Mouse (Mus musculus) CH12.LX (cell line): ENCODE results near the gene Aqp6. TPM values are rescaled to one million over a fixed set of nuclear protein-coding genes. Genes with fewer than 3 reads are reported as not detected.

Source experiments
- DNase-seq: peaks from one replicate; pipeline ENCODE4 v3.0.0-alpha.2; 2013; ENCODE audit errors: extremely low read depth
- H3K27ac ChIP-seq: 2 replicates; pipeline ENCODE4 v1.5.1; 2012; ENCODE audit warnings: low read depth, mild to moderate bottlenecking, control low read depth, moderate library complexity; ENCODE audit not compliant: insufficient read depth
- H3K27me3 ChIP-seq: replicated peaks from 2 replicates; pipeline ENCODE3; 2012; ENCODE audit warnings: inconsistent platforms
- H3K36me3 ChIP-seq, 2 experiments: replicated peaks in 1 of 2; 2 replicates each; pipeline versions ENCODE3 to v1.6.1; 2012; ENCODE audit warnings: inconsistent platforms in 1 of 2, low read length in 1 of 2, mild to moderate bottlenecking in 1 of 2, mixed read lengths in 1 of 2, moderate library complexity in 1 of 2; ENCODE audit not compliant: control insufficient read depth in 1 of 2, insufficient read depth in 1 of 2
- H3K4me1 ChIP-seq, 2 experiments: 2 replicates each; pipeline ENCODE4 v1.6.1; 2012; ENCODE audit warnings: inconsistent platforms in 1 of 2, moderate library complexity in 1 of 2; ENCODE audit not compliant: insufficient read depth in 2 of 2, control insufficient read depth in 1 of 2
- H3K4me2 ChIP-seq: 2 replicates; pipeline ENCODE4 v1.6.1; 2012; ENCODE audit warnings: low read depth, mild to moderate bottlenecking, control low read depth; ENCODE audit not compliant: poor library complexity, insufficient read depth, severe bottlenecking
- H3K4me3 ChIP-seq, 3 experiments: fragments of 150-350 bp in 1 of 3; sonication (generic) in 1 of 3; replicated peaks in 1 of 3; 2 replicates each; pipeline versions ENCODE3 to v1.5.1; 2011 to 2012; ENCODE audit warnings: low read depth in 2 of 3, low read length in 2 of 3, mild to moderate bottlenecking in 2 of 3, moderate library complexity in 2 of 3, control low read depth in 1 of 3, improper control_type of control experiment in 1 of 3, inconsistent platforms in 1 of 3, mixed read lengths in 1 of 3; ENCODE audit not compliant: poor library complexity in 1 of 3
- H3K79me2 ChIP-seq: replicated peaks from 2 replicates; pipeline ENCODE4 v1.6.1; 2012; ENCODE audit warnings: mild to moderate bottlenecking, moderate library complexity; ENCODE audit not compliant: control insufficient read depth, poor library complexity, insufficient read depth, severe bottlenecking; ENCODE audit errors: extremely low read depth
- H3K9ac ChIP-seq: 2 replicates; pipeline ENCODE4 v1.6.1; 2012; ENCODE audit warnings: low read depth, mild to moderate bottlenecking, control low read depth, moderate library complexity; ENCODE audit not compliant: insufficient read depth
- H3K9me3 ChIP-seq: replicated peaks from 2 replicates; pipeline ENCODE3; 2012; ENCODE audit warnings: low read length, inconsistent platforms, mixed read lengths
- BHLHE40 ChIP-seq: IDR thresholded peaks from 2 replicates; pipeline ENCODE4 v1.6.1; 2011; ENCODE audit warnings: mild to moderate bottlenecking, low read depth, low read length, improper control_type of control experiment
- CHD1 ChIP-seq: IDR thresholded peaks from 2 replicates; pipeline ENCODE4 v1.6.1; 2012; ENCODE audit warnings: low read depth, low read length, improper control_type of control experiment, inconsistent platforms
- CTCF ChIP-seq, 2 experiments: IDR thresholded peaks in 1 of 2; conservative IDR thresholded peaks in 1 of 2; 2 replicates each; pipeline ENCODE4 v1.5.1; 2011 to 2012; ENCODE audit warnings: low read depth in 2 of 2, low read length in 2 of 2, improper control_type of control experiment in 1 of 2, inconsistent platforms in 1 of 2, mild to moderate bottlenecking in 1 of 2, moderate library complexity in 1 of 2
- ELF1 ChIP-seq: IDR thresholded peaks from 2 replicates; pipeline ENCODE4 v1.6.1; 2014; ENCODE audit warnings: low read depth, mild to moderate bottlenecking, inconsistent platforms, low read length, improper control_type of control experiment
- EP300 ChIP-seq: IDR thresholded peaks from 2 replicates; pipeline ENCODE4 v1.6.1; 2011; ENCODE audit warnings: low read length, improper control_type of control experiment
- ETS1 ChIP-seq: conservative IDR thresholded peaks from 2 replicates; pipeline ENCODE4 v1.6.1; 2012; ENCODE audit warnings: low read depth, mild to moderate bottlenecking, inconsistent platforms, low read length, improper control_type of control experiment, moderate library complexity
- GABPA ChIP-seq: IDR thresholded peaks from 2 replicates; pipeline ENCODE4 v1.6.1; 2012; ENCODE audit warnings: low read depth, low read length, improper control_type of control experiment, inconsistent platforms; ENCODE audit not compliant: insufficient replicate concordance
- HCFC1 ChIP-seq: IDR thresholded peaks from 2 replicates; pipeline ENCODE4 v1.6.1; 2012; ENCODE audit warnings: low read depth, mild to moderate bottlenecking, inconsistent platforms, low read length, improper control_type of control experiment
- IRF4 ChIP-seq: IDR thresholded peaks from 2 replicates; pipeline ENCODE4 v1.6.1; 2014; ENCODE audit warnings: low read depth, mild to moderate bottlenecking, inconsistent platforms, low read length, improper control_type of control experiment
- JUND ChIP-seq: conservative IDR thresholded peaks from 2 replicates; pipeline ENCODE4 v1.6.1; 2011; ENCODE audit warnings: low read depth, low read length, improper control_type of control experiment
- KAT2A ChIP-seq: IDR thresholded peaks from 2 replicates; pipeline ENCODE4 v1.6.1; 2012; ENCODE audit warnings: low read length, improper control_type of control experiment, inconsistent platforms; ENCODE audit not compliant: insufficient replicate concordance
- MAFK ChIP-seq: IDR thresholded peaks from 2 replicates; pipeline ENCODE4 v1.6.1; 2011; ENCODE audit warnings: low read length, improper control_type of control experiment; ENCODE audit not compliant: insufficient replicate concordance
- MAX ChIP-seq: IDR thresholded peaks from 2 replicates; pipeline ENCODE4 v1.6.1; 2011; ENCODE audit warnings: low read length, improper control_type of control experiment
- MAZ ChIP-seq: IDR thresholded peaks from 2 replicates; pipeline ENCODE4 v1.6.1; 2012; ENCODE audit warnings: low read depth, mild to moderate bottlenecking, inconsistent platforms, low read length, improper control_type of control experiment, moderate library complexity
- MEF2A ChIP-seq: IDR thresholded peaks from 2 replicates; pipeline ENCODE4 v1.6.1; 2014; ENCODE audit warnings: low read depth, mild to moderate bottlenecking, inconsistent platforms, low read length, improper control_type of control experiment, borderline replicate concordance
- MYC ChIP-seq: IDR thresholded peaks from 2 replicates; pipeline ENCODE4 v1.6.1; 2011; ENCODE audit warnings: low read depth, mild to moderate bottlenecking, improper control_type of control experiment, low read length
- NELFE ChIP-seq: IDR thresholded peaks from 2 replicates; pipeline ENCODE4 v1.6.1; 2011; ENCODE audit warnings: low read depth, low read length, improper control_type of control experiment
- NRF1 ChIP-seq: IDR thresholded peaks from 2 replicates; pipeline ENCODE4 v1.6.1; 2014; ENCODE audit warnings: low read depth, mild to moderate bottlenecking, inconsistent platforms, low read length, improper control_type of control experiment, moderate library complexity
- POLR2A ChIP-seq: IDR thresholded peaks from 2 replicates; pipeline ENCODE4 v1.6.1; 2011; ENCODE audit warnings: low read depth, mild to moderate bottlenecking, improper control_type of control experiment, low read length
- POLR2AphosphoS2 ChIP-seq: IDR thresholded peaks from 2 replicates; pipeline ENCODE4 v1.6.1; 2011; ENCODE audit warnings: low read depth, low read length, improper control_type of control experiment
- SIN3A ChIP-seq: IDR thresholded peaks from 2 replicates; pipeline ENCODE4 v1.6.1; 2012; ENCODE audit warnings: low read length, improper control_type of control experiment, inconsistent platforms
- TBP ChIP-seq: conservative IDR thresholded peaks from 2 replicates; pipeline ENCODE4 v1.6.1; 2011; ENCODE audit warnings: low read depth, low read length, improper control_type of control experiment
- TCF12 ChIP-seq: IDR thresholded peaks from 2 replicates; pipeline ENCODE4 v1.6.1; 2014; ENCODE audit warnings: low read depth, mild to moderate bottlenecking, inconsistent platforms, low read length, improper control_type of control experiment
- UBTF ChIP-seq: IDR thresholded peaks from 2 replicates; pipeline ENCODE4 v1.6.1; 2012; ENCODE audit warnings: low read depth, mild to moderate bottlenecking, inconsistent platforms, low read length, improper control_type of control experiment, moderate library complexity
- USF1 ChIP-seq: IDR thresholded peaks from 2 replicates; pipeline ENCODE4 v1.6.1; 2014; ENCODE audit warnings: low read depth, mild to moderate bottlenecking, inconsistent platforms, low read length, improper control_type of control experiment
- ZMIZ1 ChIP-seq: IDR thresholded peaks from 2 replicates; pipeline ENCODE4 v1.6.1; 2012; ENCODE audit warnings: low read depth, mild to moderate bottlenecking, inconsistent platforms, low read length, improper control_type of control experiment
- ZNF384 ChIP-seq: IDR thresholded peaks from 2 replicates; pipeline ENCODE4 v1.6.1; 2012; ENCODE audit warnings: low read depth, low read length, improper control_type of control experiment, inconsistent platforms
- dilution Hi-C: fragments of 300-500 bp; cut with MboI; formaldehyde crosslinking; loops from 2 replicates; pipeline ENCODE4 v1.14.3; 2020; ENCODE audit warnings: low sequenced_read_pairs; ENCODE audit not compliant: extremely low pct_unique_long_range_greater_than_20kb, extremely low pct_ligation_motif_present
- in situ Hi-C: fragments of 300-500 bp; cut with MboI; formaldehyde crosslinking; loops from 3 replicates; pipeline ENCODE4 v1.14.3; 2019; ENCODE audit warnings: low sequenced_read_pairs, low pct_ligation_motif_present, low pct_unique_long_range_greater_than_20kb, mixed read lengths
- polyA plus RNA-seq: library from polyadenylated mRNA; unstranded; fragments of >175 nt; gene quantifications from 2 replicates; pipeline ENCODE4 v1.2.1, GENCODE M21; 2012; ENCODE audit warnings: low read depth; ENCODE audit not compliant: insufficient read length
- total RNA-seq, 2 experiments: library from RNA; depleted of rRNA; stranded (reverse); fragments of 300-350 nt in 1 of 2; fragments of >200 nt in 1 of 2; gene quantifications; 2 replicates each; pipeline ENCODE4 v1.2.3; 2012 to 2014

The Aqp6 gene
- total and polyA plus RNA-seq, 3 experiments: not detected

DNA sequence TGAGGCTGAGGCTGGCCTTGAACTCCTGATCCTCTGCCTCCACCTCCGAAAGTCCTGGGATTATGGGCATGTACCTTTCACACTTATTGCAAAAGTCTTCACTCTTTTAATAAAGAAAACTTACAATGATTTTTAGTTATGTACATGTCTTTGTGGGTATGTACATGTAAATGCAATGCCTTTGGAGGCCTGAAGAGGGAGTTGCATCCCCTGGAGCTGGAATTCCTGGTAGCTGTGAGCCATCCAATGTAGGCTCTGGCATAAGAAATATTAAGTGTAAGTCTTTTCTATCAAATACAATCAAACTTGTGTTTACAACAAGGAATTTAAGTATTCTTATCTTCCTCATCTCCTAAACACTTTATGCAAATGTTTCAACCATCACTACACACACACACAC lies 42.3 kb upstream of the Aqp6 start:
- no peaks in the 10 kb centered on the region for H3K9me3 ChIP-seq
- peaks cover 2% of the 10 kb centered on the region in 2 experiments; a peak in 3 of 4 replicates for H3K4me1 ChIP-seq
- H3K4me2 ChIP-seq: no peak overlapping the region
- H3K79me2 ChIP-seq: no peaks in the 10 kb centered on the region
- H3K27me3 ChIP-seq: peaks cover 75% of the 10 kb centered on the region
- in situ Hi-C loops (no loop called here), dilution Hi-C loops (no loop called here)
- no peak overlapping the region for H3K27ac ChIP-seq
- no peak overlapping the region for H3K9ac ChIP-seq
- TF ChIP-seq CTCF (conservative IDR thresholded peaks at IDR 0.05 in 1 of 2, IDR thresholded peaks at IDR 0.05 in 1 of 2; ENCODE audit: low read depth in 2 of 2, low read length in 2 of 2) (peak in 1 of 2 experiments; percentile 15; a peak in 2 of 4 replicates), KAT2A (no peak)
- no peak overlapping the region for H3K4me3 ChIP-seq
- no peak for DNase-seq
- no peaks in the 10 kb centered on the region for H3K36me3 ChIP-seq

DNA sequence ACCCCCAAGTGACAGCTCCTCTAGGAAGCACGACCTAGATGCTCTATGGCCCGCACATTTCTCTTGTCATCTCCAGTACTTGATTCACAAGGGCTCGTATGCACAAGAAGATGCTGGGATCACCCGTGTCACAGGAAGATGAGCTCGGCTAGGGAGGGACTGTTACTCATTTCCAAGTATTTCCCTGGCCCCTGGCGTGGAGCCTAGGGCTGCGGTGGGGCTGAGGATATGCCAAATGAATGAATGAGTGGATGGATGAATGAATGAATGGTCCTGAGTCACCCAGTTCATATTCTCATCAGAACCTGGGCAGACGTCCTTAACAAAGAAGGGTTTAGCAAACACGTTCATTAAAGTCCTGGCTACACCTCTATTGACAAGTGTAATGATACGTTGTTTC lies 41.0 kb upstream of the Aqp6 start:
- no peak overlapping the region for H3K9ac ChIP-seq
- no peaks in the 10 kb centered on the region for H3K36me3 ChIP-seq
- no peaks in the 10 kb centered on the region for H3K79me2 ChIP-seq
- in situ Hi-C loops: loop anchor here (5.0 kb wide), 1 partner anchor 38 kb away; no protein-coding TSS in a partner anchor
- TF ChIP-seq JUND (no peak), EP300 (no peak), MEF2A (no peak), BHLHE40 (no peak), POLR2A (no peak), HCFC1 (no peak), MAX (no peak), TCF12 (no peak), GABPA (no peak), MAFK (no peak), MAZ (no peak), NELFE (no peak), IRF4 (no peak)
- TF ChIP-seq, all 38 proteins: peak for 0
- no peak overlapping the region for H3K27ac ChIP-seq
- H3K4me1 ChIP-seq: peaks cover 6 to 7% of the 10 kb centered on the region in 2 experiments
- no peaks in the 10 kb centered on the region for H3K9me3 ChIP-seq
- H3K27me3 ChIP-seq: peaks cover 76% of the 10 kb centered on the region
- no peak overlapping the region for H3K4me3 ChIP-seq
- H3K4me2 ChIP-seq: no peak overlapping the region
- dilution Hi-C loops: no loop called here
- DNase-seq: no peak

DNA sequence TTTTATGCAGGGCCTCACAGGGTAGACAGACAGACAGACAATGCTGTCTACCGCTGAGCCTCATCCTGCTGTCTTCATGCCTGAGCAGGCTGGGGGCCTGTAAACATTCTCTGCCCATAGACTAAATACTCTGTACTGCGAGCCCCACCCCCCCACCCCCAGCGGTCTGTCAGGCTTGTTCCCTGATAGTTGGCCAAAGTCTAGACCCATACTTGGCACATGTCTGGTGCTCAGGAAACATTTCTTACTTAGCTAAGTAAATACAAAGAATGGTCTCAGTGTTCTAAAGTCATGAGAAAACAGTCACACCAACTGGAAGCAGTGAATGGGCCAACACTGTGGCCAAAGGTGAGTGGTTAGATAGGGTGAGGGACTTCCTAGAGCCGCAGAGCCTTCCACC lies 33.8 kb upstream of the Aqp6 start:
- Histone ChIP-seq H3K4me2 (no peak overlapping the region), H3K27me3 (peaks cover 87% of the 10 kb centered on the region), H3K79me2 (no peaks in the 10 kb centered on the region), H3K9me3 (peaks cover 3% of the 10 kb centered on the region), H3K4me3 (no peak overlapping the region), H3K4me1 (peaks cover 6 to 7% of the 10 kb centered on the region in 2 experiments), H3K36me3 (no peaks in the 10 kb centered on the region), H3K27ac (no peak overlapping the region), H3K9ac (no peak overlapping the region)
- in situ Hi-C loops: no loop called here
- DNase-seq: no peak
- dilution Hi-C loops: no loop called here
- TF ChIP-seq USF1 (no peak), TBP (no peak), ELF1 (no peak), NELFE (no peak), MAFK (no peak), ZNF384 (no peak), UBTF (no peak), MYC (no peak), ZMIZ1 (no peak), HCFC1 (no peak), NRF1 (no peak), POLR2A (no peak), CHD1 (no peak), POLR2AphosphoS2 (no peak), SIN3A (no peak), BHLHE40 (no peak), ETS1 (no peak)
